In the genomic region with DNA sequence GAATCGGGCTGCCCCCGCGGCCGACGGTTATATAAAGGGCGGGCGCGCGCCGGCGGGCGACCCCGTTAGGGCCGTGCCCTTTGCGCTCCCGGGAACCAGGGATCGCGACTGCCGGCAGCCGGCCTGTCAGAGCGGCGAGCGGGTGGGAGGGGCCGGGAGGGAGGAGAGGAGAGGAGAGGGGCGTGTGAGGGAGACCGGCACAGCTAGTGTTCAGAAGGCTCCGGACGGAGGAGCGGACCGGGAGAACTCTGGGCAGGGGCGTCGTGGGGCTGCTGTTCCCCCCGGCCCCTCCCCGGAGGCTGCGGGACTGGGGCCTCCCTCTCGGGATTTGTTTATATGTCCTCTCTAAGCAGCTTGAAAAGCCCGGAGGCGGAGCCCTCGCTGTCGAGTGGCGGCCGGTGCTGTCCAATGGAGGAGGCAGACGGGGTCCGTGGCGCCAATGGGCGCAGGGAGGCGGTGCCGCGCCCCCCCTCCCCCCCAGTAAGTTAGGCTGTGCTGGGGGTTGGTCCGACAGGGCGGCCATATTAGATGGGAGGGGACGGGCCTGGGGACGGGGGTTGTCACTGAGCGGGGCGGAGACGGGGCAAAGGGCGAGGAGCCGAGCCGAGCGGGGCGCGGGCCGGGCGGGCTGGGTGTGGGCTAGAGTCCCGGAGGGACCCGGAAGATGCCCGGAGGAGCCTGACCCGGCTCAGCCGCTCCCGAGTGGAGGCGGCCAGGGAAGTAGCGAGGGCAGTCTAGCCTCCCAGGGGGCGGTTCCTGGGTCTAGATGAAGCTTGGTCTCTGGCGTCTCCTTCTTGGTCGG, we compare ENCODE assay signal across 8 mouse cellular contexts. TPM values are rescaled to one million over a fixed set of nuclear protein-coding genes. Genes with fewer than 3 reads are reported as not detected.
DNase-seq lines count a peak whose midpoint lies in the region; ATAC-seq and TF ChIP-seq lines count a peak whose summit lies in the region.

No protein-coding gene starts in this region.

- peak; percentile 94 to 95 for DNase-seq in CD8-positive naive resting alpha-beta T cell, adult 2 months (ENCODE audit: low read depth in 2 of 2, low spot score in 2 of 2)
- DNase-seq in c-Kit-positive CD71-negative TER-119-negative erythroid progenitor cells, embryonic 14.5 days (ENCODE audit: low read depth), result peak; percentile 89
- peak; percentile 96 for DNase-seq in forebrain, embryonic 10.5 days (ENCODE audit: extremely low spot score, low spot score)
- DNase-seq in kidney, postnatal 25 days, result peak; percentile 96 to 99
- peak; percentile 95 to 96 (median 96) for DNase-seq in liver, embryonic 14.5 days (ENCODE audit: low read depth in 3 of 3, low spot score in 3 of 3)
- peak; percentile 99 for DNase-seq in neural tube, embryonic 11.5 days (ENCODE audit: low spot score)
- DNase-seq in stomach, postnatal 0 days (ENCODE audit: low spot score), result peak; percentile 99

- no peaks in the 10 kb centered on the region for H3K9me3 ChIP-seq in forebrain, embryonic 10.5 days
- no peaks in the 10 kb centered on the region for H3K9me3 ChIP-seq in heart, embryonic 15.5 days (replicated peaks)
- no peaks in the 10 kb centered on the region for H3K9me3 ChIP-seq in liver, embryonic 14.5 days (ENCODE audit: control insufficient read depth, low read length)
- H3K9me3 ChIP-seq in neural tube, embryonic 11.5 days (ENCODE audit: control insufficient read depth, low read length), result no peaks in the 10 kb centered on the region
- no peaks in the 10 kb centered on the region for H3K9me3 ChIP-seq in stomach, postnatal 0 days (ENCODE audit: control insufficient read depth, low read length)

- peak overlapping the region; percentile 86 for H3K9ac ChIP-seq in heart, embryonic 15.5 days
- peak overlapping the region; percentile 83 for H3K9ac ChIP-seq in liver, embryonic 14.5 days (replicated peaks)
- H3K9ac ChIP-seq in neural tube, embryonic 11.5 days (ENCODE audit: low read length), result peak overlapping the region; percentile 55
- H3K9ac ChIP-seq in stomach, postnatal 0 days (ENCODE audit: low read length), result peak overlapping the region; percentile 92

- H3K4me3 ChIP-seq in forebrain, embryonic 10.5 days, result peak overlapping the region; percentile 96
- peak overlapping the region; percentile 98 for H3K4me3 ChIP-seq in heart, embryonic 15.5 days
- peak overlapping the region; percentile 86 to 87 for H3K4me3 ChIP-seq in liver, embryonic 14.5 days (ENCODE audit: insufficient read depth in 1 of 2, low read depth in 2 of 2, low read length in 2 of 2)
- peak overlapping the region; percentile 98 for H3K4me3 ChIP-seq in neural tube, embryonic 11.5 days (ENCODE audit: low read depth, low read length)
- H3K4me3 ChIP-seq in stomach, postnatal 0 days (ENCODE audit: low read depth, low read length), result peak overlapping the region; percentile 99

- H3K27ac ChIP-seq in forebrain, embryonic 10.5 days, result peak overlapping the region; percentile 89
- peak overlapping the region; percentile 93 for H3K27ac ChIP-seq in heart, embryonic 15.5 days
- peak overlapping the region; percentile 90 for H3K27ac ChIP-seq in liver, embryonic 14.5 days
- peak overlapping the region; percentile 60 for H3K27ac ChIP-seq in neural tube, embryonic 11.5 days (ENCODE audit: low read depth, low read length)
- H3K27ac ChIP-seq in stomach, postnatal 0 days (replicated peaks), result peak overlapping the region; percentile 97

- WGBS in forebrain, embryonic 10.5 days, result under 1% methylated on average over 74 of the region's 75 CpGs
- WGBS in heart, embryonic 15.5 days, result under 1% methylated on average over 71 of the region's 75 CpGs
- under 1% methylated on average over 70 of the region's 75 CpGs for WGBS in liver, embryonic 14.5 days (ENCODE audit: insufficient replicate concordance)
- WGBS in neural tube, embryonic 11.5 days, result under 1% methylated on average over 62 of the region's 75 CpGs
- WGBS in stomach, postnatal 0 days, result under 1% methylated on average over 51 of the region's 75 CpGs

- TF ChIP-seq CTCF in liver, embryonic 14.5 days (IDR thresholded peaks at IDR 0.05; ENCODE audit: low read depth), result no peak
- TF ChIP-seq CTCF in stomach, postnatal 0 days (IDR thresholded peaks at IDR 0.05; ENCODE audit: low read depth), result peak; percentile 7; the same call in 1 of the 2 replicates

- no peaks in the 10 kb centered on the region for H3K27me3 ChIP-seq in forebrain, embryonic 10.5 days (ENCODE audit: poor library complexity, severe bottlenecking)
- no peaks in the 10 kb centered on the region for H3K27me3 ChIP-seq in heart, embryonic 15.5 days
- no peaks in the 10 kb centered on the region for H3K27me3 ChIP-seq in liver, embryonic 14.5 days (ENCODE audit: control insufficient read depth, insufficient read depth, low read length)
- H3K27me3 ChIP-seq in neural tube, embryonic 11.5 days (ENCODE audit: control insufficient read depth, insufficient read depth, low read length), result no peaks in the 10 kb centered on the region
- H3K27me3 ChIP-seq in stomach, postnatal 0 days (ENCODE audit: control insufficient read depth, insufficient read depth, low read length), result no peaks in the 10 kb centered on the region

- peak; percentile 56 for TF ChIP-seq EP300 in liver, embryonic 14.5 days (IDR thresholded peaks at IDR 0.05; ENCODE audit: low read depth)
- peak; percentile 75 for TF ChIP-seq EP300 in stomach, postnatal 0 days (optimal IDR thresholded peaks at IDR 0.05)

- H3K4me2 ChIP-seq in heart, embryonic 15.5 days, result peak overlapping the region; percentile 80
- H3K4me2 ChIP-seq in liver, embryonic 14.5 days (ENCODE audit: low read depth), result peak overlapping the region; percentile 90
- peak overlapping the region; percentile 76 for H3K4me2 ChIP-seq in neural tube, embryonic 11.5 days (ENCODE audit: low read depth)
- peak overlapping the region; percentile 70 for H3K4me2 ChIP-seq in stomach, postnatal 0 days (replicated peaks; ENCODE audit: low read depth)

- peaks cover 7% of the 10 kb centered on the region for H3K4me1 ChIP-seq in forebrain, embryonic 10.5 days
- H3K4me1 ChIP-seq in heart, embryonic 15.5 days (replicated peaks), result peaks cover 9% of the 10 kb centered on the region; the same call in 1 of the 2 replicates
- peaks cover 19 to 21% of the 10 kb centered on the region in 2 experiments for H3K4me1 ChIP-seq in liver, embryonic 14.5 days (replicated peaks; ENCODE audit: control insufficient read depth in 2 of 2, insufficient read depth in 2 of 2, low read length in 1 of 2)
- no peaks in the 10 kb centered on the region; the same call in 1 of the 2 replicates for H3K4me1 ChIP-seq in neural tube, embryonic 11.5 days (ENCODE audit: control insufficient read depth, insufficient read depth, low read length)
- H3K4me1 ChIP-seq in stomach, postnatal 0 days (replicated peaks; ENCODE audit: control insufficient read depth, insufficient read depth), result no peaks in the 10 kb centered on the region

- ATAC-seq in heart, embryonic 15.5 days (replicated peaks; ENCODE audit: insufficient number of reproducible peaks, insufficient read depth, low FRiP score, low read depth), result peak; percentile 98
- peak; percentile 96 for ATAC-seq in liver, embryonic 14.5 days (ENCODE audit: insufficient read depth)
- peak; percentile 96 for ATAC-seq in neural tube, embryonic 11.5 days (ENCODE audit: insufficient read depth, low FRiP score, low TSS enrichment)
- peak; percentile 98 for ATAC-seq in stomach, postnatal 0 days (ENCODE audit: low FRiP score, low TSS enrichment)

- no peaks in the 10 kb centered on the region for H3K36me3 ChIP-seq in forebrain, embryonic 10.5 days (replicated peaks)
- H3K36me3 ChIP-seq in heart, embryonic 15.5 days, result no peaks in the 10 kb centered on the region
- no peaks in the 10 kb centered on the region for H3K36me3 ChIP-seq in liver, embryonic 14.5 days (replicated peaks; ENCODE audit: control insufficient read depth, insufficient read depth, low read depth)
- no peaks in the 10 kb centered on the region for H3K36me3 ChIP-seq in neural tube, embryonic 11.5 days (ENCODE audit: control insufficient read depth, insufficient read depth, low read length)
- H3K36me3 ChIP-seq in stomach, postnatal 0 days (ENCODE audit: control insufficient read depth, insufficient read depth, low read length), result no peaks in the 10 kb centered on the region

RNA-seq across cellular contexts. Expression of a gene that starts 0.7 kb away (rescaled TPM):
- polyA plus RNA-seq in forebrain, embryonic 10.5 days (2016; fragmentation: Nextera tagmentation; extraction: Ambion mirVana), result 1.7 and 2.5 TPM in 2 replicates
- polyA plus RNA-seq in heart, embryonic 15.5 days (2015; fragmentation: Nextera tagmentation; extraction: Ambion mirVana), result 6.5 and 8.6 TPM in 2 replicates
- polyA plus RNA-seq in liver, embryonic 14.5 days (2012; rRNA removed), result 1.2 and 1.3 TPM in 2 replicates
- polyA plus RNA-seq in liver, embryonic 14.5 days (2014; fragmentation: Nextera tagmentation; extraction: Ambion mirVana), result 2.8 and 3.2 TPM in 2 replicates
- 2.8 and 3.2 TPM in 2 replicates for polyA plus RNA-seq in neural tube, embryonic 11.5 days (2014; fragmentation: Nextera tagmentation; extraction: Ambion mirVana)
- 6.1 and 9.3 TPM in 2 replicates for polyA plus RNA-seq in stomach, postnatal 0 days (2015; fragmentation: Nextera tagmentation; extraction: Ambion mirVana)

RNA-seq across cellular contexts. Expression of a gene that starts 53.1 kb away (rescaled TPM):
- polyA plus RNA-seq in forebrain, embryonic 10.5 days (2016; fragmentation: Nextera tagmentation; extraction: Ambion mirVana), result 104 and 109 TPM in 2 replicates
- polyA plus RNA-seq in heart, embryonic 15.5 days (2015; fragmentation: Nextera tagmentation; extraction: Ambion mirVana), result 197 and 200 TPM in 2 replicates
- polyA plus RNA-seq in liver, embryonic 14.5 days (2012; rRNA removed), result 99.3 and 118 TPM in 2 replicates
- polyA plus RNA-seq in liver, embryonic 14.5 days (2014; fragmentation: Nextera tagmentation; extraction: Ambion mirVana), result 204 and 209 TPM in 2 replicates
- polyA plus RNA-seq in neural tube, embryonic 11.5 days (2014; fragmentation: Nextera tagmentation; extraction: Ambion mirVana), result 107 and 122 TPM in 2 replicates
- polyA plus RNA-seq in stomach, postnatal 0 days (2015; fragmentation: Nextera tagmentation; extraction: Ambion mirVana), result 334 and 340 TPM in 2 replicates

Comparison
In these comparisons a context has a peak if more than half of its experiments do, and no peak if none do; other contexts are left out.
1. Peak in every context shown above with its lines: DNase-seq, ATAC-seq, H3K4me3 ChIP-seq and H3K27ac ChIP-seq.